Mouse (Mus musculus): ENCODE data around the gene Syngr2.

GRCm38 (mm10) chr11:117847593-117848215 lies 38.2 kb downstream of the Syngr2 start:
- TF ChIP-seq GATA1 (IDR thresholded peaks at IDR 0.05; ENCODE audit: low read length) (no peak), TAL1 (IDR thresholded peaks at IDR 0.05; ENCODE audit: low read length) (no peak)
